Mouse (Mus musculus) lung, postnatal 0 days (tissue): ENCODE measurements around the gene Mfsd4b3. TPM values are rescaled to one million over a fixed set of nuclear protein-coding genes. Genes with fewer than 3 reads are reported as not detected.

Source experiments
- ATAC-seq: fragments of 200-750 bp; cut with Nextera tagmentation; 2 replicates; pipeline ENCODE4 v1.8.0; 2017; ENCODE audit warnings: moderate library complexity
- DNase-seq: peaks from one replicate; pipeline ENCODE4 v3.0.0-alpha.2; 2016; ENCODE audit warnings: low spot score
- H3K27ac ChIP-seq: fragments of 300-500 bp; sonication (generic); 2 replicates; pipeline ENCODE4 v1.5.1; 2014; ENCODE audit warnings: antibody characterized with exemption, mild to moderate bottlenecking, low read length, mixed read lengths
- H3K27me3 ChIP-seq: fragments of 300-500 bp; sonication (generic); replicated peaks from 2 replicates; pipeline ENCODE4 v1.6.1; 2014; ENCODE audit warnings: low read length, mixed read lengths; ENCODE audit not compliant: insufficient read depth
- H3K36me3 ChIP-seq: fragments of 300-500 bp; sonication (generic); 2 replicates; pipeline ENCODE4 v1.6.1; 2014; ENCODE audit warnings: low read length, mixed read lengths; ENCODE audit not compliant: insufficient read depth
- H3K4me1 ChIP-seq: fragments of 300-500 bp; sonication (generic); 2 replicates; pipeline ENCODE4 v1.6.1; 2014; ENCODE audit warnings: antibody characterized with exemption, low read depth, low read length, mixed read lengths; ENCODE audit not compliant: insufficient read depth
- H3K4me2 ChIP-seq: fragments of 300-500 bp; sonication (generic); replicated peaks from 2 replicates; pipeline ENCODE4 v1.6.1; 2014; ENCODE audit warnings: low read depth, mild to moderate bottlenecking, low read length, moderate library complexity, mixed read lengths
- H3K4me3 ChIP-seq: fragments of 300-500 bp; sonication (generic); 2 replicates; pipeline ENCODE4 v1.5.1; 2014; ENCODE audit warnings: low read depth, low read length
- H3K9ac ChIP-seq: fragments of 300-500 bp; sonication (generic); replicated peaks from 2 replicates; pipeline ENCODE4 v1.6.1; 2014; ENCODE audit warnings: low read depth, mild to moderate bottlenecking
- H3K9me3 ChIP-seq: fragments of 300-500 bp; sonication (generic); 2 replicates; pipeline ENCODE4 v1.6.1; 2016; ENCODE audit warnings: low read length, mixed read lengths
- CTCF ChIP-seq: IDR thresholded peaks from 2 replicates; pipeline ENCODE4 v1.5.1; 2016; ENCODE audit warnings: antibody characterized with exemption, mild to moderate bottlenecking
- EP300 ChIP-seq: IDR thresholded peaks from 2 replicates; pipeline ENCODE4 v1.6.1; 2016; ENCODE audit warnings: antibody characterized with exemption, mild to moderate bottlenecking, control low read depth
- WGBS: fragments of 180-500 bp; shearing (Covaris S2); extraction: QIAGEN DNeasy Blood & Tissue Kit; methylation state at CpG from one replicate; pipeline ENCODE4 v1.1.7; 2014; 5-methylcytosine and 5-hydroxymethylcytosine counted together
- polyA plus RNA-seq: library from polyadenylated mRNA; unstranded; fragments of >200 nt; fragmentation: Nextera tagmentation; extraction: Ambion mirVana; gene quantifications from 2 replicates; pipeline ENCODE4 v1.2.1, GENCODE M21; 2015

Mfsd4b3 gene
- polyA plus RNA-seq, 1 experiment from 2014 or later: 0.55 TPM

- TF ChIP-seq EP300 (no peak), CTCF (no peak)
- no peak for DNase-seq
- 44% methylated on average over 4 of the region's 4 CpGs for WGBS
- no peak for ATAC-seq
- Histone ChIP-seq H3K36me3 (no peaks in the 10 kb centered on the region), H3K9ac (no peak overlapping the region), H3K4me2 (no peak overlapping the region), H3K9me3 (no peaks in the 10 kb centered on the region), H3K27me3 (no peaks in the 10 kb centered on the region), H3K4me1 (no peaks in the 10 kb centered on the region), H3K27ac (no peak overlapping the region), H3K4me3 (no peak overlapping the region)
These were observed 31.2 kb upstream of the Mfsd4b3 start for GRCm38 (mm10) chr10:39991155-39991554.

- TF ChIP-seq CTCF (no peak), EP300 (no peak)
- 81% methylated on average over 12 of the region's 12 CpGs for WGBS
- Histone ChIP-seq H3K4me2 (no peak within 1 kb of the TSS), H3K27ac (no peak within 1 kb of the TSS), H3K4me3 (no peak within 1 kb of the TSS), H3K36me3 (no peaks in the 10 kb centered on the region), H3K4me1 (no peaks in the 10 kb centered on the region), H3K9ac (no peak within 1 kb of the TSS), H3K27me3 (no peaks in the 10 kb centered on the region), H3K9me3 (no peaks in the 10 kb centered on the region)
- ATAC-seq (no peak), DNase-seq (no peak)
These were observed 26.5 kb upstream of the Mfsd4b3 start, which contains the start of gene Mfsd4b5 for GRCm38 (mm10) chr10:39986466-39986865. Mfsd4b5 (minus strand) TSS chr10:39986646.

- Histone ChIP-seq H3K4me1 (no peaks in the 10 kb centered on the region), H3K4me2 (no peak overlapping the region), H3K27ac (no peak overlapping the region), H3K9ac (no peak overlapping the region), H3K27me3 (no peaks in the 10 kb centered on the region), H3K4me3 (no peak overlapping the region), H3K9me3 (peaks cover 6% of the 10 kb centered on the region; the same call in 1 of the 2 replicates), H3K36me3 (no peaks in the 10 kb centered on the region)
- 56% methylated on average over 5 of the region's 5 CpGs for WGBS
- TF ChIP-seq EP300 (no peak), CTCF (no peak)
- DNase-seq: no peak
- ATAC-seq: no peak
These were observed 22.7 kb upstream of the Mfsd4b3 start for GRCm38 (mm10) chr10:39982604-39983003.

- Histone ChIP-seq H3K4me2 (no peak overlapping the region), H3K36me3 (no peaks in the 10 kb centered on the region), H3K9ac (no peak overlapping the region), H3K27me3 (no peaks in the 10 kb centered on the region), H3K4me1 (no peaks in the 10 kb centered on the region), H3K27ac (no peak overlapping the region), H3K9me3 (peaks cover 8% of the 10 kb centered on the region; the same call in 1 of the 2 replicates), H3K4me3 (no peak overlapping the region)
- TF ChIP-seq EP300: no peak
- TF ChIP-seq CTCF: no peak
- WGBS: 88% methylated on average over 1 of the region's 1 CpGs
- DNase-seq (no peak), ATAC-seq (no peak)
These were observed 18.3 kb upstream of the Mfsd4b3 start for GRCm38 (mm10) chr10:39978231-39978630.

- no peak for DNase-seq
- Histone ChIP-seq H3K4me3 (no peak overlapping the region), H3K27me3 (no peaks in the 10 kb centered on the region), H3K27ac (no peak overlapping the region), H3K4me1 (no peaks in the 10 kb centered on the region), H3K9ac (no peak overlapping the region), H3K9me3 (peaks cover 8% of the 10 kb centered on the region; the same call in 1 of the 2 replicates), H3K4me2 (no peak overlapping the region), H3K36me3 (no peaks in the 10 kb centered on the region)
- no peak for ATAC-seq
- 96% methylated on average over 4 of the region's 4 CpGs for WGBS
- TF ChIP-seq CTCF: no peak
- TF ChIP-seq EP300: no peak
These were observed 17.4 kb upstream of the Mfsd4b3 start for GRCm38 (mm10) chr10:39977346-39977745.

- Histone ChIP-seq H3K27me3 (no peaks in the 10 kb centered on the region), H3K4me1 (no peaks in the 10 kb centered on the region), H3K9me3 (peaks cover 8% of the 10 kb centered on the region; the same call in 1 of the 2 replicates), H3K9ac (no peak overlapping the region), H3K4me3 (no peak overlapping the region), H3K27ac (no peak overlapping the region), H3K4me2 (no peak overlapping the region), H3K36me3 (no peaks in the 10 kb centered on the region)
- DNase-seq (no peak), ATAC-seq (no peak)
- TF ChIP-seq CTCF (no peak), EP300 (no peak)
- 50% methylated on average over 2 of the region's 2 CpGs for WGBS
These were observed 15.8 kb upstream of the Mfsd4b3 start for GRCm38 (mm10) chr10:39975771-39976170.

- no peaks in the 10 kb centered on the region for H3K27me3 ChIP-seq
- WGBS: 36% methylated on average over 11 of the region's 11 CpGs
- no peak overlapping the region for H3K4me3 ChIP-seq
- H3K9ac ChIP-seq: no peak overlapping the region
- H3K27ac ChIP-seq: no peak overlapping the region
- DNase-seq (peak; percentile 21), ATAC-seq (no peak; the same call in 1 of the 2 replicates)
- peaks cover 8% of the 10 kb centered on the region; the same call in 1 of the 2 replicates for H3K9me3 ChIP-seq
- no peak overlapping the region for H3K4me2 ChIP-seq
- no peaks in the 10 kb centered on the region for H3K36me3 ChIP-seq
- H3K4me1 ChIP-seq: no peaks in the 10 kb centered on the region
- no peak for TF ChIP-seq EP300
- TF ChIP-seq CTCF: no peak
These were observed 15.0 kb upstream of the Mfsd4b3 start for GRCm38 (mm10) chr10:39974982-39975381.
